Mouse (Mus musculus): ENCODE measurements around the gene Ndufaf5.
"Not testable (repeated sequence)": the region's sequence is repeated elsewhere in the genome, so short reads cannot be mapped to it uniquely, and the experiment has no call there.

The Ndufaf5 gene

GRCm38 (mm10) chr2:140170127-140170802 is at the start of gene Ndufaf5, which contains the start of gene Esf1:
TSS of gene Ndufaf5 (plus strand) at chr2:140170649.
TSS of gene Esf1 (minus strand) at chr2:140170564.
- DNase-seq = peak; percentile 99

- no peak for DNase-seq
Measured at GRCm38 (mm10) chr2:140125516-140125915, 44.9 kb upstream of the Ndufaf5 start.

GRCm38 (mm10) chr2:140151743-140152142 is 18.7 kb upstream of the Ndufaf5 start, which contains the start of gene Gm17374:
TSS of gene Gm17374 (plus strand) at chr2:140152043.
- DNase-seq = not testable (repeated sequence)

- peak; percentile 55 for DNase-seq
Measured at GRCm38 (mm10) chr2:140159186-140159730, 11.2 kb upstream of the Ndufaf5 start.

DNA sequence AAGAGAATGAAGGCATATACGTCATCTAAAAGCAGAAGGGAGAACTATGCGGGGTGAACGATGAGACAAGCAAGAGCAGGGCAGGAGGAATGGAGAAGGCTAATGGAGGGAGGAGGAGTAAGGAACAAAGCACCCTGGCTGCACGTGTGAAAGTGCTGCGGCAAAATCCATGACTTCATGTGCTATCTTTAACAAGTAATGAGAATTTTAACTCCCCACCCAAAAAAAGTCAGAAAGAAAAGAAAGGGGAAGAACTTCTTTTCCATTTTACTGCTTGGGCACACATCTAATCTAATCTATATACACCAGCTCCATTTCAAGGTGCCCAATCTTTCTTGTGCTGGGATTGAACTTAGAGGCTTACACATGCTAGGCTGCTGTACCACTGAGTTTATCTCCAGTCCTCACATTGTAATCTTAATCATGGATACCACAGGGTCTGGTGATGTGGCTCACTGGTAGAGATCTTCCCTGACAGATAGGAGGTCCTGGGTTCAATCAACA is 7.0 kb upstream of the Ndufaf5 start:
- no peak for DNase-seq

- no peak for DNase-seq
Measured at GRCm38 (mm10) chr2:140169057-140169456, 1.4 kb upstream of the Ndufaf5 start.

DNA sequence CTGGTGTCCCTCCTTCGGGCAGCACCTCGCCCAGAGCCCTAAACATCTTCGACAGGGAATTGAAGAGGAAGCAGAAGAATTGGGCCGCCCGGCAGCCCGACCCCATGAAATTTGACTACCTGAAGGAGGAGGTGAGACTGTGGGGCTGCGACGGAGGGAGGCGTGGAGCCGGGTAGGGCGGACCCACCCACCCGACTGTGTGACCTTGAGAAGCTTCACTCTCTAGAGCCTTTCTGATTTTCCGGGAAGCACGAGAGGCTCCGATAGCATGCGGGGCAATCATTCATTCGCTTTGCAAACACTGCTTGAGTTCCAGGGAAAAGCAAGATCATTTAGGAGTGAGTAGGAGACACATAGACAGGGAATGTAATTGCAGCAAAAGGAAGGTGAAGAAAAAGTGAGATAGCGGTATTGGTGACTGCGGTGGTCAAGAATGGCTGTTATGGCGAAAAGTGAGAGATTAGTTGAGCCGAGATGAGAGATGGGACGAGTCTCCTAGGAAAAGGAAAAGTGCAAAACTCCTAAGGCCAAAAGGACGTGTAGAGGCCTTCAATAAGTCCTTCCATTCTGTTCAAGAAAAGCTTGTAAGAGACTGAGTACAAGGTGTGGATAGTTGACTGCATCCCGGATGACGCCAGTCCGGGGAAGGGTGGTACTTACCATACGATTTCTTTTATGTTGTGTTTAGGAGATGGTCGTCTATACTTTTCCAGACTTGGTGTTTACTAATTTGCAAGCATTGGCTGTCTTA is 529 bp downstream of the Ndufaf5 start:
- DNase-seq = peak; percentile 65

DNA sequence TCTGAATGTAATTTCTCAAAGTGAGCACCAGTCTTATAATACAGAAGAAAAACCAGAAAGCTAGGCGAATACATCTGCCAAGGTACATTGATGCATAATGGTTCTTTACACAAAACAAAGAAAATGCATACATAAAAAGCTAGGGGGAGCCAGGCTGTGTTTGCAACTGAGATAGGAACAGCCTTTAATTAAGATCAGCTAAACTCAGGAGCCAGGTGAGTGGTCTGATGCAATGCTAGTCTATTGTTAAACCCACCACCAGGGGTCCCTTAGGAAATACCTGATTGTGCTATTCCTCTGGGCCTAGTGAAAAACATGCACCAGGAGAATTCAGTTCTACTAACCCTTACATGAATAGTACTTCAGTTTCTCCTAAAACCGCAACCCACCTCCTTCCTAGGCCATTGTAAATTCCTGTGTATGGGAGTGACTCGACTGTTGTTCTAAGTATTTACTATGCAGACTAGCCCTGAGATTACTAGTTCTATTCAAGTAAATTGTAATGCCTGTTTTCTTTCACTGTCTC is 15.3 kb downstream of the Ndufaf5 start:
- DNase-seq = not testable (repeated sequence)

DNA sequence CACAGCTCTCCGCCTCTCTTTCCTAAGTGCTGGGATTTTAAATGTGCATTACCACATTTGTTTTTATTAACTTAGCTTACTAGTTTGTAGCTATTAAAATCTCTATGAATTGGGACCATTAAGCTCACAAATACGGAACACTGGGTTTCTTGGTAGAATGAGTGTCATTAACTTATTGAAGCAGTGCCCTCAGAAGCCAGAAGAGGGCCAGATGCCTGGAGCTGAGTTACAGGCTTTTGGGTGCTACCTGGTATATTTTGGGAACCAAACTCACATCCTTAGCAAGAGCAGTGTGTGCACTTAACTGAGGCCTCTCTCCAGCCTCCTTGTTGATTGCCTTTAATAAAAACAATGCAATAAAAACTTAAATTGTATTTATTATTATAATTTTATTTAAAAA is 30.3 kb downstream of the Ndufaf5 start:
- peak; percentile 4 for DNase-seq

DNA sequence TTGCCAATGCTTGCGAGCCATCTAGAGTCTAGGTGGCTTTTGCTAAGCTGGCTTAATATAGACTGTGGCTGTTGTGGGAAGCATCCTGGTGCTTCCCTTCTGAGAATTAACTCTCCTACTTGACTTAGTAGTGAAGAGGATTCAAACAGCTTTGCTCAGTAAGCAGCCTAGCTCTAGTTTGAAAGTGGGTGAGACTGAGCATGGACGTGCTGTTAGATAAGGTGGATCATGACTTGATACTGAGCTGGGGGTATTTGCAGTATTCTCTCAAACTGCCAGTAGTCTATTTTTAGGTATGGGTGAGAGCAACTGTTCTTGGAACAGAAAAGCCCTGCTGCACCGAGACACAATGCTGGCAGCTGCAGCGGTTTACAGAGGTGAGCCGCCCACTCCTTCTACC is 32.1 kb downstream of the Ndufaf5 start:
- DNase-seq = no peak

DNA sequence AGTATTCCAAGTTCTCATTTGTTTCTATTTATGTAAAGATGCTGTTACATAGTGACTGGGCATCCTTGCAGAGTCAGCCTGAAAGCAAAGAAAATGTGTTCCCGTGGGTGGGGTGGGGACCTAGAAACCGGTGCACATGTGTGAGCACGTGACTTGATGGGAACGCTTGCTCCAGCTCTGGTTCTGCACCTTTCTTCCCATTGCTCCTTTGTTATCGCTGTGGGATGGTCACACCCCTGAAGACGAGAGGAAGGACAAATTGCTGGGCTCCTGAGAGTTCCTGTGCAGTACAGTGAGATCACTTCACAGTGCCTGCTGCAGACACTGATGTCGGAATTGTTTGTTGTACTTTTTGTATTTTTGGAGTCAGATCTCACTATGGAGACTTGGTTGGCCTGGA is 33.3 kb downstream of the Ndufaf5 start:
- DNase-seq = no peak

DNA sequence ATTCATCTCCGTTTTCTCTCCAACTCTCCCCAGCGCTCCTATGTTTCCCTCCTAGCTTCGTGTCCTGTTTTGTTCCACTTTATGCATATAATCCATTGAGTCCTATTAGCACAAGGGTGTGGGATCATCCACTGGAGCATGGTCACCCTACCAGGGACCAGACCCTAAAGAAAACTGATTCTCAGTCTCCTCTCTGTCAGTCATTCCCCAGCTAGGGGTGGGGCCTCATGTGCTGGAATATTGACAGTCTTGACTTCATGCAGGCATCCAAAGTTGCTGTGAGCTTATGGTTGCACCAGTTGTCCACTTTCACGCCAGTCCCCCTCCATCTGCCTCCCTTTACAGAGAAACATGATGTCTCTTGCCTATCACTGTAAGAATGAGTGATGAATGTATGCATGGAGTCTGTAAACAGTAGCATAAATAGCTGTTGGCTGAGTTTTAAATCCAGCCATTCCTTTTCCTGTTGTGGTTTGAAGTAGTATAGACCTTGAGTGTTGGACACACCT is 44.1 kb downstream of the Ndufaf5 start:
- DNase-seq = no peak

GRCm38 (mm10) chr2:140215415-140215814 is 45.0 kb downstream of the Ndufaf5 start:
- no peak for DNase-seq

DNA sequence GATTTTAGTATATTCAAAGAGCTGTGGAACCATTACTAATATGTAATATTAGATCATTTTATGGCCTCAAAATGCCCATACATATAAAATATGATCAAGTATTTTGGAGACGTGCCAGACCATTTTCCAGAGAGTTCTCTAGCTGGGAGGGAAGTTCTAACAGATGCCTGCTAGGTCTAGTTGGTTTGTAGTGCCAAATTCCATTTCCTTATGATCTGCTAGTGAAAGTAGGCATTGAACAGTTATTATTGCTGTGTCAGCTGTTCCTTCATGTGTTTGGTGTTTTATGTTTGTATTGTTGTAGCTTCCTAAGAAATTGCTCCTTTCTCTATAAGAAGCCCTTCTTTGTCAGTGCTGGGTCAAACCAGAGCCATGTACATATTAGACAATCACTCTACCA is 45.5 kb downstream of the Ndufaf5 start:
- DNase-seq = no peak

DNA sequence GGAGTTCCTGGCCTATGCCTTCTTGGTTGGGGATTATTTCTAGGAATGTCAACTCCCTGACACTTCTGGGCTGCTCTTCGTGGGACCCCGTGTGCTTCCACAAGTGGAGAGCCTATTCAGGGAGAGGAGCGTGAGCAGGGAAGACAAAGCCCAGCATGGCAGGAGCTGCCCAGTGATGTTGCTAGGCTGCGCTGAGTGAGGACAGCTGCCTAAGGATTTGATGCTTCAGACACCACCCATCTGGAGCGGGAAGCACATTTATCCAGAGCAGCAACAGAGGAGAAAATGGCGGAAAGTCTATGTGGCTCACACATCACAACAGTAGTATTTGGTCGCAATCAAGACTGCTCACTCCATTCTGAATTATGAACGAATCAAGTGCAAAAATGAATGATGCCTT is 49.9 kb downstream of the Ndufaf5 start:
- DNase-seq = peak; percentile 4

DNA sequence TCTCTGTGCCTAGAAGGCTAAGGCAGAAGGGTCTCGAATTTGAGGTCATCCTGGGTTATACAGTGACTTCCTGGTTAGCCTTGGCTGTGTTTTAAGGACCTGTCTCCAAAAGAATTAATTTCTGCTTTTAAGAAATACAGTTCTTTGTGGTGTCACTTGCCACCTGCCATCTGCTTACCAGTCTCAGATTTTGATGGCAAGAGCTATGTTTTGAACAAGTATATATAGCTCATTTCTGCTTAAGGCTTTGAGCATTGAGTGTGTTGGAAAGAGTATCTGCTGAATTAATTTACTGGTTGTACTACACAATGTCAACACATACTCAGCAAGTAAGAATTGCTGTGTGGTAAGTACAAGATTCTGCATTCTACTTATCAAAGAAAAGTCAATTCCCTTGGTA is 59.8 kb downstream of the Ndufaf5 start:
- DNase-seq = no peak

GRCm38 (mm10) chr2:140237245-140237644 is 66.8 kb downstream of the Ndufaf5 start:
- DNase-seq = peak; percentile 50

DNA sequence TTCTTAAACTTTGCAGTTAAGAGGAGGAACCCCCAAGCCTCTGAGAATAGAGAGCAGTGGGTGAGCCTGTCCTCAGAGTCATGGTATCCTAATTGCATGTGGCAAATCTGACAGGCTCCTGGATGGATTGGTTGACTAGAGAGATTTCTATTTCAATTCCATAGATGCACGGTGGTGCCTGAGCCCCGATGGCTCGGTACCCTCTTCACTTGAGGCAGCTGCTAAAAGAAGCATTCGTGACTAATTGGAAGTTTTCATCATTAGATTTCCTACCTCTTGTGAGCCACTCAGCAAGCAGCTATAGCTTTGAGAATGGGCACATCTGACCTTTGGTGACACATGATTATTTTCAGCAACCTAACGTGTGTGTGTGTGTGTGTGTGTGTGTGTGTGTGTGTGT is 71.9 kb downstream of the Ndufaf5 start:
- DNase-seq = no peak

DNA sequence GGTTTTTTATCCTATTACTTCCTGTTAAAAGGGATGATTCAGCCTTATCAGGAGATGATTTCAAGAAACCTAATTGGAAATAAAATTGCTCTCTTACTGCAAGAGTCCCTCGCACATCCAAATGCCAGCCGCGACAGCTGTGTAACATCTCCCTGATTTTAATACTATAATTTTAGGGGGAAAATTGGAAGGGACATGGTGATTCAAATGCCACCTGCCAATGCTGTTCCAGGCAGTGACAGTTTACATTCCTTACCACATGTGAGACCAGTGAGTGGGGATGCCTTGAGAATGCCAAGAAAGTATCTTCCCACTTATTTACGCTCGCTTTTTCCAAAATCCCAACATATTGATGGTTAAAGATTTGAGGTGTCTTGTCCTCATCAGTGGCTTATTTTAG is 72.7 kb downstream of the Ndufaf5 start:
- no peak for DNase-seq
